Mouse (Mus musculus) brown adipose tissue, adult 24 weeks (tissue): ENCODE data around the gene Kctd17. TPM values are rescaled to one million over a fixed set of nuclear protein-coding genes. Genes with fewer than 3 reads are reported as not detected.

ENCODE experiments used
- H3K27ac ChIP-seq: fragments of 200-500 bp; replicated peaks from 2 replicates; pipeline ENCODE4 v1.5.1; 2012; ENCODE audit warnings: low read depth, mild to moderate bottlenecking, low read length
- H3K4me1 ChIP-seq: fragments of 200-500 bp; 2 replicates; pipeline ENCODE4 v1.6.1; 2012; ENCODE audit warnings: low read length, mixed read lengths; ENCODE audit not compliant: control insufficient read depth, insufficient read depth, insufficient read length
- H3K4me3 ChIP-seq: fragments of 200-500 bp; 2 replicates; pipeline ENCODE4 v1.5.1; 2012; ENCODE audit warnings: low read depth, mild to moderate bottlenecking, low read length, moderate library complexity; ENCODE audit not compliant: insufficient read depth
- polyA plus RNA-seq: library from polyadenylated mRNA; stranded (reverse); fragments of >200 nt; gene quantifications from 2 replicates; pipeline ENCODE4 v1.2.4, GENCODE M21; 2012; ENCODE audit not compliant: missing spikeins, insufficient read depth, insufficient read length

The Kctd17 gene
- polyA plus RNA-seq, 1 experiment, result 42.7 TPM

- Histone ChIP-seq H3K27ac (peak overlapping the region; percentile 47), H3K4me1 (peaks cover 15% of the 10 kb centered on the region), H3K4me3 (no peak overlapping the region)
These were observed 21.5 kb downstream of the Kctd17 start for GRCm38 (mm10) chr15:78449694-78450418.

DNA sequence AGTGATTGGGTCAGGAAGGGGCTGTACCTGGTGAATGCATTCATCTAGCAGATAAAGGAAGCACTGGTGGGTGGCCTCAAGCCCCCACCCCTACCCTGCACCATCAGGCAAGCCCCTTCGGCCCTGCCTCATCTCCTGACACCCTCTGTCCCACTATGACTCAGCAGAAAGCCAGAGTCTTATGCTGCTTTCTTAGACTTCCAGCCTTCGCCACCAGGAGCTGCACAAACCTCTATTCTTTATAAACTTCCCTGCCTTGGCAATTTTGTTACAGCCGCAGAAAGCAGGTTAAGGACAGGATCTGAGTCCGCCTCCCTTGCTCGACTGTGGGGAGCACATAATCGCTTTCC, 22.0 kb downstream of the Kctd17 start:
- peaks cover 15% of the 10 kb centered on the region for H3K4me1 ChIP-seq
- no peak overlapping the region for H3K4me3 ChIP-seq
- H3K27ac ChIP-seq, result peak overlapping the region; percentile 37; the same call in 1 of the 2 replicates

DNA sequence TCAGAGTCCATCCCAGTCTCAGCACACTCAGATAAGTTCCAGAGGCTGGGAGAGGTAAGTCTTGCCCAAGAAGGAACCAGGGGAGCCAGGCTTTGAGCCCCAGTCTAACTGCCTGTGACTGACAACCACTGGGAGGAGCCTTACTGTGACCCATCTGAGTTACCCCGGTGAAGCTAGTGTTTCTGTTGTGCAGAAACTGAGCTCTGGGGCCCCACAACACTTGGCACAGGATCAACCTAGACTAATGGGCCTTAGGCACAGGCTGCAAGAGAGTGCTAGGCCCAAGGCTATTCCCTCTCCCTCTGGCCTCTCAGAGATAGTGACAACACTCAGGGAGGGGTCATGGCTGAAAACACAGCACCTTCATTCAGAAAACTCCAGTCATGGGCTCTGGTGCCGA, 22.8 kb downstream of the Kctd17 start:
- Histone ChIP-seq H3K27ac (no peak overlapping the region), H3K4me3 (no peak overlapping the region), H3K4me1 (peaks cover 15% of the 10 kb centered on the region)

DNA sequence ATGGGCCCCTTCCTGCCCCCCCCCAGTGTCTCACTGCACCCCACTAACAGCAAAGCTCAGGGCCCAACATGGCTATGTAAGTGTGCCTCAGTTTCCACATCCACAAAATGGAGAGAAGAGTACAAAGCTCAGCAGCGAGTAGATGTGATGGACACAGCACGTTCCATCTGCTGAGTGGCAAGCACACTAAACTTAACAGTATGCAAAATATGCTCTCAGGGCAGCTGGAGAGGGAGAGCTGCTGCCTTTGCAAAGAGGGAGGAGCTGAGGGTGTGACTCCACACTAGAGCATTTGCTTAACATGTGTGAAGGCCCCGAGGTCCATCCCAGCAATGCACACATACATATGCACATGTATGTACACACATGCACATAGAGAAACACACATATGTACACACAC, 24.6 kb downstream of the Kctd17 start:
- Histone ChIP-seq H3K27ac (no peak overlapping the region), H3K4me1 (peaks cover 15% of the 10 kb centered on the region), H3K4me3 (no peak overlapping the region)

- Histone ChIP-seq H3K4me3 (no peak overlapping the region), H3K27ac (no peak overlapping the region), H3K4me1 (peaks cover 2% of the 10 kb centered on the region; the same call in 1 of the 2 replicates)
These were observed 26.8 kb downstream of the Kctd17 start for GRCm38 (mm10) chr15:78455168-78455567.

DNA sequence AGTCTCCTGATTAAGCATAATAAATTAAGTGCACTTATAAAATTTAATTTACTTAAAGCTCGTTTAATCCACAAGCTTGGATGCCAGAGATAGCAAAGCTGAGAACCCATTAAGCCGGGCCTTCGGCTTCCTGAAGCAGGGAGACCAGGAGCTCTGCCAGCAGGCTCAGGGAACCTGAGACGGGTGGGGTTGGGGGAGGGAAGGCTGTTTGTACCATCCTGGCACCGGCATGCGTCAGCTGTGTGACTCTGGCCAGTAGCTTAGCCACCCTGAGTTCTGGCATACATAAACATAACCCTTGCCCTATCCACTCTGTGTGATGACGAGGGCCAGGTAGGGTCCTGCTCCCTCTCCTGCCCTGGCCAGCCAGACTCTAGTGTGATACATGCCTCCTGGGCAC, 27.7 kb downstream of the Kctd17 start:
- Histone ChIP-seq H3K27ac (no peak overlapping the region), H3K4me1 (no peaks in the 10 kb centered on the region)

DNA sequence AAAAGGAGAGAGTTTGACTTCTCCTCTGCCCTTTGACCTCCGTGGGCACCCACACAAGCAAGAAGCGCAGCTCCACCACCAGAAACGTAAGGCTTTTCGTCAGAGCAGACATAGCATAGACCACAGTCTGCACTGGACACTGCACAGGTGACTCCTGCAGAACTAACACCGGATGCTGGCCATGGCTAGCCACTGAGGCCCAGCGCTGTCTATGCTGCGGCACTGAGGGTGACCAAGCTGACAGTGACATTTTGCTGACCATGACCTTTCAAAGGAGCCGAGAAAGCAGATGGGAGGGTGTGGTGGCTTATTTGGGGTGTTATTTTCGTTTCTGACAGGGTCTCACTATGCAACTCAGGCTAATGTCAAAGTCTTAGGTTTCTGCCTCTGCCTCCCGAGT, 28.8 kb downstream of the Kctd17 start:
- Histone ChIP-seq H3K4me1 (no peaks in the 10 kb centered on the region), H3K27ac (no peak overlapping the region)

More for the DNA sequence above, 27.7 kb downstream of the Kctd17 start:
- no peak overlapping the region for H3K4me3 ChIP-seq

GRCm38 (mm10) chr15:78462981-78463380, 34.6 kb downstream of the Kctd17 start:
- Histone ChIP-seq H3K27ac (no peak overlapping the region), H3K4me3 (no peak overlapping the region)

More for the DNA sequence above, 28.8 kb downstream of the Kctd17 start:
- no peak overlapping the region for H3K4me3 ChIP-seq

DNA sequence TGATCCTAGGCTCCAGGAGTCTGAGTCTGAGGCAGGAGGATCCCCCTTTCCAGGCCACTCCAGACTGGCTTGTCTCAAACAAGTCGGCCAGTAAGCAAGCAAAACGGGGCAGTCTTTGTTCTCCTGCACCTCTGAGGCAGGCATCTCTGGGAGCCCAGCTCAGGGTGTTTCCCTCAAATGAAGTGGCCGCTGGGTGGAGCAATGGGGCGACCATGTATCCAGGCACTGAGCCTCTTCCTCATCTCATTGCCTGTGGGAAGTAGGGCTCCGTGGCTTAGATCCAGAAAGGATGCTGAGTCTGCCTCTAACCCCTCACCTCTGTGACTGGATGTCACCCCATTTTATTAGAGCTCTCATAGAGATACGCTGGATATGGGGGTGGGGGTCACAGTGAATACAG, 38.4 kb downstream of the Kctd17 start:
- Histone ChIP-seq H3K4me3 (no peak overlapping the region), H3K4me1 (peaks cover 7% of the 10 kb centered on the region), H3K27ac (no peak overlapping the region)

More at GRCm38 (mm10) chr15:78462981-78463380, 34.6 kb downstream of the Kctd17 start:
- peaks cover 2% of the 10 kb centered on the region; the same call in 1 of the 2 replicates for H3K4me1 ChIP-seq

DNA sequence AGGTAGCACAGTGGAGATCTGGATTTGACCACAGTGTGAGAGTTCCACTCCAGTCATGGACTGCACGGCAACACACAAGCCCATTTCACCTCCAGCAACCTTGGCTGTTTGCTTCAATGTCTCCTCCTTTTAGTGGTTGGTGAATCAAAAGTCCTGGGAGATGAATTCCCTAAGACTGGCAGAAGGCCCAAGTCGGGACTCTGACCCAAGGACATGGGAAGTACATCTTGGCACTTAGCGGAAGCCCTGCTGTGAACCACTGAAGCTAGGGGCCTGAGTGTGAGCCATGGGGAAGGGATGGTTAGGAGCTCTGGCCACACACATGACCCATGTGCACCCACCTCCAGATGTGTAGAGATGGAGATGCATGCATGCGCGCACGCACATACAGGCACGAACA, 39.2 kb downstream of the Kctd17 start:
- Histone ChIP-seq H3K4me1 (peaks cover 7% of the 10 kb centered on the region), H3K27ac (no peak overlapping the region), H3K4me3 (no peak overlapping the region)

- no peak within 1 kb of the TSS for H3K4me3 ChIP-seq
- H3K27ac ChIP-seq, result no peak within 1 kb of the TSS
- peaks cover 7% of the 10 kb centered on the region for H3K4me1 ChIP-seq
These were observed 40.1 kb downstream of the Kctd17 start, which contains the start of gene Tmprss6 for GRCm38 (mm10) chr15:78468379-78468937. Tmprss6 (minus strand) TSS chr15:78468634.

DNA sequence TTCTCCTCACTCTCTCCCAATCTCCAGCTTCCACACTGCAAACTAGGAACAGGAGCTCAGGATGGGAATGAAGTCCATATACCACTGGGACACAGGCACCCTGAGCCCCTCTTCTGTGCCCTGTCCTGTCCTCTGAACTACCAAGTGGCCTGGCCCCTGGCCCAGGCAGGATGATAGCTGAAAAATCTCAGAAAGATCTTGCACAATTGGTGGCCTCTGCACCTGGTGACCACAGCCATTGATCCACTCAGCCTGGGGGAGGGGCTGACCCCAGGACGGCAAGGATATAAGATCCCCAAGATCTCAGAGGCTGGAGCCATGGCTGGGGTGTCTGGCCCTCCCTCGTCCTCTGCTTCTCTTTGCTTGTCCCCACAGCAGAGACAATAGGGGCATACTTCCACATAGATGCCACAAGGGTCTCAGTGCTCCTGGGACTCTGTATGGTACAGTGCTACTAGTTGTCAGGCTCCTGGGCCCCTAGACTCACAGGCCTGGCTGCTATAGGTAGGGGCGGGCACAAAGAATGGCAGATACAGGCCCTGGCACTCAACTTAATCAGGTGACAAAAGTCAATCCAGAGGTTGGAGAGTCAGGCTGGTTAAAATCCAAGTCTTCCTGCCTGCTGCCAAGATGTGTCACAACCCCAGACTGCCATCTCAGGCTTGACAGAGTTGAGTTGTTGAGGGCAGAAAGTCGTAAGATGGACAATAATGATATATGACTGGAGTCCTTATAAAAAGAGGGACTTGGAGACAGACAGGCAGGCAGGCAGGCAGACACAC, 42.3 kb downstream of the Kctd17 start:
- Histone ChIP-seq H3K4me3 (no peak overlapping the region), H3K27ac (no peak overlapping the region), H3K4me1 (peaks cover 7% of the 10 kb centered on the region)

GRCm38 (mm10) chr15:78471902-78472301, 43.5 kb downstream of the Kctd17 start:
- H3K4me3 ChIP-seq, result no peak overlapping the region
- H3K4me1 ChIP-seq, result peaks cover 7% of the 10 kb centered on the region
- no peak overlapping the region for H3K27ac ChIP-seq

DNA sequence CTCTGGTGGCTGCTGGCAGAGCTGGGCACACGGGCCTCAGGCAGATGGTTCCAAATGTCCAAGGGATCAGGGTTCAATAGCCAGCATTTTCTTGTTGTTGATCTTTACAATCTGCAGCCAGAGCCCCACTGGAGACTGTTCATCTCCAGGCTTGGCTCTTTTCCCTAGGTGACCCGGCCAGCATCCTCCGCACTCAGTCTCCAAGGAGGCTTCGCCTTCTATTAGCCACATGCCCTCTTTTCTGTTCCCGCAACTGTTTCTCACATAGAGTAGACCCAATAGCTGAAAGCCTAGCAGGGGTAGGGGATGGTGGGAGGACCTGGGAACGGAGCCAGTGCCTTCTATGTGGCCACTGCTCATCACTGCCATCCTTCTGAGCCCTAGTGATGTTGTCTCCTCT, 45.1 kb downstream of the Kctd17 start:
- Histone ChIP-seq H3K27ac (no peak overlapping the region), H3K4me1 (peaks cover 5% of the 10 kb centered on the region), H3K4me3 (no peak overlapping the region)

GRCm38 (mm10) chr15:78475604-78476031, 47.3 kb downstream of the Kctd17 start:
- no peak overlapping the region for H3K27ac ChIP-seq
- H3K4me1 ChIP-seq, result peaks cover 2% of the 10 kb centered on the region
- H3K4me3 ChIP-seq, result no peak overlapping the region
